Mouse (Mus musculus) kidney, embryonic 15.5 days (tissue): ENCODE results near the gene Mrpl10. TPM values are rescaled to one million over a fixed set of nuclear protein-coding genes. Genes with fewer than 3 reads are reported as not detected.
A peak's percentile ranks its signal among the peaks of the same experiment; 100 is the strongest.

ENCODE experiments used
- ATAC-seq: fragments of 200-750 bp; cut with Nextera tagmentation; replicated peaks from 2 replicates; pipeline ENCODE4 v1.8.0; 2017; ENCODE audit warnings: moderate TSS enrichment; ENCODE audit not compliant: low FRiP score
- H3K27ac ChIP-seq: fragments of 300-500 bp; sonication (generic); 2 replicates; pipeline ENCODE4 v1.5.1; 2015; ENCODE audit warnings: mild to moderate bottlenecking, inconsistent platforms
- H3K27me3 ChIP-seq: fragments of 300-500 bp; sonication (generic); 2 replicates; pipeline ENCODE4 v1.6.1; 2015; ENCODE audit warnings: inconsistent platforms
- H3K36me3 ChIP-seq: fragments of 300-500 bp; sonication (generic); 2 replicates; pipeline ENCODE4 v1.6.1; 2015; ENCODE audit warnings: inconsistent platforms
- H3K4me1 ChIP-seq: fragments of 300-500 bp; sonication (generic); 2 replicates; pipeline ENCODE4 v1.6.1; 2015; ENCODE audit warnings: inconsistent platforms
- H3K4me2 ChIP-seq: fragments of 300-500 bp; sonication (generic); 2 replicates; pipeline ENCODE4 v1.6.1; 2015; ENCODE audit warnings: moderate library complexity, mild to moderate bottlenecking, inconsistent platforms
- H3K4me3 ChIP-seq: fragments of 300-500 bp; sonication (generic); replicated peaks from 2 replicates; pipeline ENCODE4 v1.5.1; 2015; ENCODE audit warnings: mild to moderate bottlenecking, inconsistent platforms
- H3K9ac ChIP-seq: fragments of 300-500 bp; sonication (generic); 2 replicates; pipeline ENCODE4 v1.6.1; 2015; ENCODE audit warnings: mild to moderate bottlenecking, inconsistent platforms
- H3K9me3 ChIP-seq: fragments of 300-500 bp; sonication (generic); replicated peaks from 2 replicates; pipeline ENCODE4 v1.6.1; 2016; ENCODE audit warnings: inconsistent platforms
- WGBS: fragments of 180-500 bp; shearing (Covaris S2); methylation state at CpG from one replicate; pipeline ENCODE4 v1.1.7; 2015; ENCODE audit warnings: mixed read lengths; 5-methylcytosine and 5-hydroxymethylcytosine counted together
- polyA plus RNA-seq: library from polyadenylated mRNA; unstranded; fragments of >200 nt; fragmentation: Nextera tagmentation; extraction: Ambion mirVana; gene quantifications from 2 replicates; pipeline ENCODE4 v1.2.1, GENCODE M21; 2015

The Mrpl10 gene
- polyA plus RNA-seq, 1 experiment from 2014 or later = 91.3 TPM

- 24% methylated on average over 11 of the region's 11 CpGs for WGBS
- no peak for ATAC-seq
These were observed 10.9 kb downstream of the Mrpl10 start for GRCm38 (mm10) chr11:97052219-97052646.

GRCm38 (mm10) chr11:97063274-97063920, 22.0 kb downstream of the Mrpl10 start:
- WGBS = 48% methylated on average over 9 of the region's 9 CpGs
- peak overlapping the region; percentile 63 for H3K27ac ChIP-seq

More at GRCm38 (mm10) chr11:97052219-97052646, 10.9 kb downstream of the Mrpl10 start:
- Histone ChIP-seq H3K27ac (no peak overlapping the region), H3K36me3 (peaks cover 59% of the 10 kb centered on the region), H3K27me3 (no peaks in the 10 kb centered on the region), H3K4me2 (peak overlapping the region; percentile 88), H3K9me3 (no peaks in the 10 kb centered on the region), H3K4me3 (peak overlapping the region; percentile 63), H3K4me1 (peaks cover 28% of the 10 kb centered on the region), H3K9ac (peak overlapping the region; percentile 63; the same call in 1 of the 2 replicates)

GRCm38 (mm10) chr11:97063921-97064295, 22.5 kb downstream of the Mrpl10 start:
- Histone ChIP-seq H3K36me3 (peaks cover 52% of the 10 kb centered on the region), H3K9me3 (no peaks in the 10 kb centered on the region), H3K27ac (peak overlapping the region; percentile 49), H3K9ac (no peak overlapping the region), H3K4me3 (no peak overlapping the region), H3K4me2 (no peak overlapping the region), H3K4me1 (peaks cover 6% of the 10 kb centered on the region; the same call in 1 of the 2 replicates), H3K27me3 (no peaks in the 10 kb centered on the region)
- 89% methylated on average over 3 of the region's 3 CpGs for WGBS
- ATAC-seq = no peak

More at GRCm38 (mm10) chr11:97063274-97063920, 22.0 kb downstream of the Mrpl10 start:
- ATAC-seq = no peak
- Histone ChIP-seq H3K36me3 (peaks cover 53% of the 10 kb centered on the region), H3K4me2 (no peak overlapping the region), H3K4me1 (peaks cover 6% of the 10 kb centered on the region; the same call in 1 of the 2 replicates), H3K9me3 (no peaks in the 10 kb centered on the region), H3K9ac (no peak overlapping the region), H3K4me3 (no peak overlapping the region), H3K27me3 (no peaks in the 10 kb centered on the region)

GRCm38 (mm10) chr11:97065538-97066295, 24.4 kb downstream of the Mrpl10 start:
- H3K4me3 ChIP-seq = no peak overlapping the region
- no peak overlapping the region for H3K27ac ChIP-seq
- H3K27me3 ChIP-seq = no peaks in the 10 kb centered on the region
- no peak overlapping the region for H3K4me2 ChIP-seq
- WGBS = 85% methylated on average over 12 of the region's 12 CpGs
- H3K9ac ChIP-seq = no peak overlapping the region
- peaks cover 37% of the 10 kb centered on the region for H3K36me3 ChIP-seq
- no peak for ATAC-seq
- peaks cover 6% of the 10 kb centered on the region; the same call in 1 of the 2 replicates for H3K4me1 ChIP-seq
- H3K9me3 ChIP-seq = no peaks in the 10 kb centered on the region

GRCm38 (mm10) chr11:97066656-97067360, 25.4 kb downstream of the Mrpl10 start:
- no peaks in the 10 kb centered on the region for H3K9me3 ChIP-seq
- no peak overlapping the region for H3K27ac ChIP-seq
- 48% methylated on average over 22 of the region's 22 CpGs for WGBS
- no peak overlapping the region for H3K9ac ChIP-seq
- no peak overlapping the region for H3K4me2 ChIP-seq
- peaks cover 6% of the 10 kb centered on the region; the same call in 1 of the 2 replicates for H3K4me1 ChIP-seq
- H3K4me3 ChIP-seq = no peak overlapping the region
- peaks cover 27% of the 10 kb centered on the region for H3K36me3 ChIP-seq
- ATAC-seq = no peak
- H3K27me3 ChIP-seq = no peaks in the 10 kb centered on the region

- Histone ChIP-seq H3K4me2 (no peak overlapping the region), H3K27ac (no peak overlapping the region), H3K4me3 (no peak overlapping the region), H3K27me3 (no peaks in the 10 kb centered on the region), H3K4me1 (no peaks in the 10 kb centered on the region), H3K36me3 (peaks cover 23% of the 10 kb centered on the region), H3K9ac (no peak overlapping the region), H3K9me3 (no peaks in the 10 kb centered on the region)
- no peak for ATAC-seq
- WGBS = 58% methylated on average over 1 of the region's 1 CpGs
These were observed 28.0 kb downstream of the Mrpl10 start for GRCm38 (mm10) chr11:97069333-97069732.

- H3K4me3 ChIP-seq = no peak overlapping the region
- H3K27ac ChIP-seq = no peak overlapping the region
- no peak overlapping the region for H3K9ac ChIP-seq
- ATAC-seq = no peak
- 85% methylated on average over 2 of the region's 2 CpGs for WGBS
- no peaks in the 10 kb centered on the region for H3K4me1 ChIP-seq
- H3K4me2 ChIP-seq = no peak overlapping the region
- H3K27me3 ChIP-seq = no peaks in the 10 kb centered on the region
- no peaks in the 10 kb centered on the region for H3K9me3 ChIP-seq
- peaks cover 22% of the 10 kb centered on the region for H3K36me3 ChIP-seq
These were observed 28.4 kb downstream of the Mrpl10 start for GRCm38 (mm10) chr11:97069770-97070169.

- no peaks in the 10 kb centered on the region for H3K4me1 ChIP-seq
- no peak overlapping the region for H3K9ac ChIP-seq
- H3K27ac ChIP-seq = no peak overlapping the region
- WGBS = 46% methylated on average over 1 of the region's 1 CpGs
- H3K9me3 ChIP-seq = no peaks in the 10 kb centered on the region
- no peak overlapping the region for H3K4me2 ChIP-seq
- H3K27me3 ChIP-seq = no peaks in the 10 kb centered on the region
- H3K36me3 ChIP-seq = peaks cover 16% of the 10 kb centered on the region
- no peak for ATAC-seq
- no peak overlapping the region for H3K4me3 ChIP-seq
These were observed 29.8 kb downstream of the Mrpl10 start for GRCm38 (mm10) chr11:97071129-97071528.

- no peak overlapping the region for H3K9ac ChIP-seq
- H3K9me3 ChIP-seq = no peaks in the 10 kb centered on the region
- H3K4me1 ChIP-seq = no peaks in the 10 kb centered on the region
- H3K4me3 ChIP-seq = no peak overlapping the region
- no peak overlapping the region for H3K27ac ChIP-seq
- no peaks in the 10 kb centered on the region for H3K27me3 ChIP-seq
- whole genome bisulfite sequencing = 25% methylated on average over 3 of the region's 3 CpGs
- H3K4me2 ChIP-seq = no peak overlapping the region
- peaks cover 8% of the 10 kb centered on the region for H3K36me3 ChIP-seq
- no peak for ATAC-seq
These were observed 31.2 kb downstream of the Mrpl10 start for GRCm38 (mm10) chr11:97072533-97072932.

GRCm38 (mm10) chr11:97074235-97074634, 32.9 kb downstream of the Mrpl10 start:
- H3K27ac ChIP-seq = no peak overlapping the region

GRCm38 (mm10) chr11:97078751-97079150, 37.4 kb downstream of the Mrpl10 start:
- Histone ChIP-seq H3K9ac (no peak overlapping the region), H3K4me3 (no peak overlapping the region), H3K4me1 (peaks cover 7% of the 10 kb centered on the region), H3K4me2 (no peak overlapping the region), H3K9me3 (no peaks in the 10 kb centered on the region), H3K36me3 (no peaks in the 10 kb centered on the region), H3K27me3 (peaks cover 4% of the 10 kb centered on the region; the same call in 1 of the 2 replicates), H3K27ac (no peak overlapping the region)
- ATAC-seq = no peak
- 51% methylated on average over 4 of the region's 4 CpGs for WGBS

More at GRCm38 (mm10) chr11:97074235-97074634, 32.9 kb downstream of the Mrpl10 start:
- WGBS = 66% methylated on average over 8 of the region's 8 CpGs
- no peak for ATAC-seq
- no peaks in the 10 kb centered on the region for H3K36me3 ChIP-seq
- H3K9ac ChIP-seq = no peak overlapping the region
- no peak overlapping the region for H3K4me2 ChIP-seq
- no peaks in the 10 kb centered on the region for H3K27me3 ChIP-seq
- no peaks in the 10 kb centered on the region for H3K9me3 ChIP-seq
- no peaks in the 10 kb centered on the region for H3K4me1 ChIP-seq
- H3K4me3 ChIP-seq = no peak overlapping the region

GRCm38 (mm10) chr11:97080291-97080690, 38.9 kb downstream of the Mrpl10 start:
- Histone ChIP-seq H3K27ac (no peak overlapping the region), H3K27me3 (peaks cover 13% of the 10 kb centered on the region), H3K4me1 (peaks cover 12% of the 10 kb centered on the region), H3K36me3 (no peaks in the 10 kb centered on the region), H3K4me2 (no peak overlapping the region), H3K9ac (no peak overlapping the region), H3K4me3 (no peak overlapping the region), H3K9me3 (no peaks in the 10 kb centered on the region)
- WGBS = 55% methylated on average over 9 of the region's 9 CpGs
- no peak for ATAC-seq
